Mouse (Mus musculus) monocyte, adult 5-6 weeks (primary cell): ENCODE measurements around the gene Fgfr2. TPM values are rescaled to one million over a fixed set of nuclear protein-coding genes. Genes with fewer than 3 reads are reported as not detected.

Experiments
- ATAC-seq: fragments of 153-309, 156-312 bp; replicated peaks from 2 replicates; pipeline ENCODE4 v1.8.0; 2017; ENCODE audit warnings: mild to moderate bottlenecking; ENCODE audit not compliant: low TSS enrichment, insufficient number of reproducible peaks, severe bottlenecking, poor library complexity, low FRiP score
- total RNA-seq: library from RNA; stranded (forward); fragments of 200-1000, 200-491, 200-594 nt; gene quantifications from 3 replicates; pipeline ENCODE4 v1.2.3, GENCODE M21; 2017

Gene Fgfr2
- total RNA-seq, 1 experiment from 2014 or later = not detected

GRCm38 (mm10) chr7:132015933-132016332 lies 1107.2 kb downstream of the Fgfr2 start:
- no peak for ATAC-seq

DNA sequence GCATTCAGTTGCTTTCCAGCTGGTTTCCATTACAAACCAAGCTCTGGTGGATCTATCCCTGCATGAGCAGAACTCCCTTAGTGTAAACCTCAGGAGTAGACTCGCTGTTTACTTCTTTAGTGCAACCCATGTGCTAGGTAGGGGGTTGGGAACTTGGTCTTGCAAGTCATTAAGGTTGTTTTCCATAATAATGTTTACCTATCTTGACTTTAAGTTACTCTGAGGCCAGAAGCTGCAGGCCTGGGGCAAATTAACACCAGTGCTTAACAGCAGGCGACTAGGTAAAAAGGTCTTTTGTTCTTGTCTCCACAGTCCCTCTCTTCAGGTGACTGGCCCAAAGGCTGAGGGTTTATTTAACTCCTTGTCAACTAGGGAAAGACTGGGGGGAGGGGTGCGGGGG lies 1108.0 kb downstream of the Fgfr2 start:
- no peak for ATAC-seq

DNA sequence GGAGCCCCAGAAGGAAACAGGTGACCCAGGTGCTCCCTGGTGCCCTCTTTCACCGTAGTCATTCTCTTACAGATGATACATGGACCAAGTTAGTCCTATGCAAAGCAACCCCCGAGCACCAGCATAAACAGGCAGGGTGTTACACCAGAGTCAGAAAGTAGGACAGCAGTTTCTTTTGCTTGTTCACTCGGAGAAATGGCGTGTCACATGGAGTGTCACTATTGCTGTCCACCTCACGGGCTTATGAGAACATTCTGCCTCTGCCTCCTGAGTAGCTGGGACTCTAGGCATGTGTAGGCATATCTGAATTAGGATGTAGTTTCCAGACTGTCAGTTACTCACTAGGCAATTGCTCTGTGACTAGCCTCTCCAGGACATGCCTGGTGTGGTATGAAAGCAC lies 1109.2 kb downstream of the Fgfr2 start:
- ATAC-seq = no peak

GRCm38 (mm10) chr7:132012969-132013679 lies 1110.0 kb downstream of the Fgfr2 start:
- no peak for ATAC-seq

- no peak for ATAC-seq
Observed at GRCm38 (mm10) chr7:132009002-132009401, 1114.1 kb downstream of the Fgfr2 start.

GRCm38 (mm10) chr7:132005996-132006696 lies 1117.0 kb downstream of the Fgfr2 start:
- no peak for ATAC-seq

- ATAC-seq = no peak
Observed at GRCm38 (mm10) chr7:131992873-131993272, 1130.3 kb downstream of the Fgfr2 start.

DNA sequence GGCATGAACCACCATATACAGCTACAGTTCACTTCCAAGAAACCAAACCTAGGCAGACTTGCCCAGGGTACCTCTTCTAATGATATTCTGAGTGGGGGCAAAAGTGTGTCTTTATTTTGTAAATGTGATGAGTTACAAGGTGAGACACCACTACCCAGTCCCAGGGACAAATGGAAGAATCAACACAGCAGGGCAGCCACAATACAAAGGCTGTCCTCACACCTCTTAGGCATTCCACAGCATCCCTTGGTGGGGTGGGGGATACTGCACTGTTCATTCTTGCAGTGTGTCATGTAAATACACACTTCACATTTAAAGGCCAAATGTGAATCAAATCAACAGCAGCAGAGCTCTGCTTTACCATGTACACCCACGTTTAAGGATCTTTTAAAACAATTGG lies 1130.9 kb downstream of the Fgfr2 start:
- no peak for ATAC-seq

DNA sequence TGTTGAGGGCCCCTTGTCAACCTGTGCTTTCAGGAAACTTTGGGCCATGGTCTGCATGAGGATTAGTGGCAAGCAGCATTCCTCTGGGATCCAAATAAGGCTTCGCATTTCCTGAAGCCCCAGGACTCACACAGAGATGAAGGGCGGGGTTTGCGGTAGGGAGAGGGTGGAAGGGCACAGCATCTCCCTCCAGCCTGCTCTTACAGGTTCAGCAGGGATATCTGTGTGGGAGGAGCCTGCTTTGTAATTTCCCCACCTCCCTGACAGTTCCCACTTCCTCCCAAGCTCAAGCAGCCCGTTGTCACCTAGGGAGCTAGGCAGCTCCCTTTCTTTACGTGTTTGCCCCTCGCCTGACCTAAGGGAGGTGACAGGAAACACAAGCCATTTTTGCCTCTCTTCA lies 1134.1 kb downstream of the Fgfr2 start:
- ATAC-seq = no peak

DNA sequence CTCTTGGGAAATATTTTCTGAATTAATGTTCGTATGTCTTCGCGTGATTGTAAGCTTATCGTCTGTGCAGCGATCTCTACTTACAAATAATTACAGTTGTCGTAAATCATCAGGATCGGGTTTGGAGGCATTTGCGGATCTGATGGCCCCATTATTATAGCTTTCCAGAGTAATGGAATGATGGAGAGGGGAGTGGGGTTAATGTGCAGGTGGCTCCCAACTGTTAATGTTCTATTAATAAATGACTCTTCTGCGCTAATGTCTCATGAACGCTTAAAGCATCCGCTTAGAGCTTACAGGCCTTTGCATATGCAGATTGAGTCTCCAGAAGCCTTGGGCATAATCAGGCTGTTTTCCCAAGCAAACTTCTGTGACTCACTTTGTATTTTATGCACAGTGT lies 1144.5 kb downstream of the Fgfr2 start:
- ATAC-seq = no peak

DNA sequence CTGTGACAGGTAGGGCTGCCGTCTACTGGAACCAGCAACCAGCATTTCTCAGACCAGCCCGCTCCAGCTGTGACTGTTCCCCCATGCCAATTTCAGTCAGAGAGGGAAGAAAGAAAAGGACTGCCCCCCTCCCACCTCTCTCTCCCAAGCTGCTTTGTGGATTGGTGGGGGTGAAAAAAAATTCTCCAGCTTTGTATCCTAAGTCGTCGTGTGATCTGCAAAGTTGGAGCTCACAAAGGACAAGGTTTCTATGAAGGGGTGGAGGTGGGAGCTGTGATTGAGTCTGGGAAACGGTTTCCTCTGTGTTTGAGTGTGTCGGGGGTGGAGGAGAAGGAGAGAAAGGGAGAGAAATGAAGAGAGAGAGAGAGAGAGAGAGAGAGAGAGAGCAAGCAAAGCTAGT lies 1147.3 kb downstream of the Fgfr2 start:
- ATAC-seq = no peak

DNA sequence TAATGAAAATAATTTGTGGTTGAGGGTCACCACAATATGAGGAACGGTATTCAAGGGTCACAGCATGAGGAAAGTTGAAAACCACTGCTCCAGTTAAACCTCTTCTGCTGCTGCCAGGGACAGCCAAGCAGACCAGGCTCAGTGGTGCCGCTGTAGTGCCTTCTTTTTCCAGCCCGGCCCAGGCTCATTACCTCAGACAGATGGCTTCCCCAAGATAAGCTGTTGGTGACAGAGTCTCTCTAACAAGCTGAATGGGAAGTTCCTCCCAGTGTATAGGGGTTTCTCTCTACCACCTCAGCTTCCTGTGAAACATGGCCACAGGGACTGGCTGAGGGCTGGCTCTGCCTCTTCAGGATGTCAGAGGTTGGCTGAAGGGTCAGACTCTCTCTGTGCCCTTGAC lies 1152.9 kb downstream of the Fgfr2 start:
- no peak for ATAC-seq

GRCm38 (mm10) chr7:131966916-131967494 lies 1156.1 kb downstream of the Fgfr2 start:
- ATAC-seq = no peak

GRCm38 (mm10) chr7:131966023-131966915 lies 1156.9 kb downstream of the Fgfr2 start, which contains the start of gene Gpr26:
Gpr26 (plus strand) TSS chr7:131966460.
- ATAC-seq = no peak

DNA sequence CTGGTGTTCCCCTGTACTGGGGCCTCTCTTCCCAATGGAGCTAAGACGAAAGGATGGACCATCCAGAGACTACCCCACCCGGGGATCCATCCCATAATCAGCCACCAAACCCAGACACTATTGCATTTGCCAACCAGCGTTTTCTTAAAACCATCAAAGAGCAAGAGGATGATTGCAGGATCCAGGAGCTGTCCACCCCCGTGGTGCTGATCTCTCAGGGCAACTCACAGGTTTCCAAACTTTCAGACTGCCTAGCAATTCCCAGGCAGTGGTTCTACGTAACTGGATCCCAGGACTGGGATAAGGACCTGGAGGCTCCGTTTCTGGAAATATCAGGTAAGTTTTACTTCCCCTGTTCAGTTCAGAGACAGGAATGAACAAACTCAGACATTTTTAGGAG lies 1162.6 kb downstream of the Fgfr2 start:
- no peak for ATAC-seq

DNA sequence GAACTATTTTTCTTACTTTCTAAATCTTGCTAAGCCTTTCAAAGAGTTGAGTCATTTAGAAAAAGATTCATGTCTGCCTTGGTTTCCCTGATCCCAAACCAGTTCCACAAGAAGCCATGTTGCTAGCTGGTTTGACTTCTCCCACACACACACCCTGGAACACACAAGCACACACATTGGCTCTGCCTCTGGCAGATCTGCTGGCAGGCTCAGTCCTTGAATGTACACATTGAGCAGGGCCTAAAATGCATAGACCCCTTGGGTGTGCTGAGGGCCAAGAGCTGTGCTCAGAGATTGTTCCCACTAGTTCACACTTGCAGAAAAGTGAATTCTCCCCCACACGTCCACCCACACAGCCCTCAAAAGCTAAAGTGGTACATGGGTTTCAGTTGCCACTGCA lies 1164.4 kb downstream of the Fgfr2 start:
- ATAC-seq = no peak

DNA sequence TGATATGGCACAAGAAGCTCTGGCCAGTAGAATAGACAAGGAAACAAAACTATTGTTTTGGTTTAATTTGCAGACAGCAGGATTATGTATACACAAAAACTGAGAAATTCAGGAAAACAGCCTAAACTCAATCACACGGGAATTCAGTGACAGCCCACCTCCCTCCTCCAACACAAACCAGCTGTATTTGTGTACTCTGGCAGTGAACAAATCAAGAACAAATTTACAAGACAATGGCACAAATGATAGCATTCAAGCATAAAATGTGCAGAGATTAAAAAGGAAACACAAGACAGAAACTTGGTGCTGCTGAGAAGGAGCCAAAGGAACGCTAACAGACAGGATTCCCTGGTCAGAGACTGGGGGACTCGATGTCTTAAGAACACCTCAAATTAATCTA lies 1169.7 kb downstream of the Fgfr2 start:
- no peak for ATAC-seq

DNA sequence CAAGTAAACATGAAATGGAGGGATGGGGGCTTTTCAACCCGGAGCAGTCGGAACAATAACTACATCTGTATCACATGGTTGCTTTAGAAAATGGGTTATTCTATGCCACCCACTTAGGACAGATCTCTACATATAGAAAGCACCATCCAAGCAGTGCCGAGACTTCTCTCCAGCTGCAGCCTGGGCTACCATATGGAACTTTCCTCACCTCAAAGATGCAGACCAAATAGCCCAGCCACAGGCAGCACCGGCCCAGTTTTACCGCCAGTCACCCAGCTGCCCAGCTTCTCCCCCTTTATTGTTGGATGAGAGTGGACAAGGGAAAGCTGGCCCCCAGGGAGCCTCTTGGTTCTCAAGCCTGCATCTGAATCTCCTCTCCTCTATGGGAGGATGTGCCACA lies 1172.0 kb downstream of the Fgfr2 start:
- no peak for ATAC-seq

DNA sequence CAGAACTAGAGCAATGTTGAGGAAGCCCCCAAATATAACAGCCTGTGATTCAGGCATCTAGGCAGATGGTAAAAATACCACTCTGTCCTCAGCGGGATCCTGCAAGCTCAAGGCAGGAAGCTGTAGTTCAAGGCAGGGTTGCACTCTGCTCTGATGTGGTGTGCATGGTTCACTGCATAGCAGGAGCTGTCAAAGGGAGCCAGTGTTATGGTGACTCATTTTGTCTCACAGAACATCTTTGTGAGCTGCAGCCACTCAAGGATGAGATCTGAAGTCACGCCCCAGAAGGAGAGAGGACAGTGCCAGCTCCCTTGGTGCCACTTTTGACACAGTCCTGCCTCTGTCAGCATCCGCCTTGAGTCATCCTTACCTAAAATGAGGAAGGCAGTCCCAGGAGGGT lies 1185.5 kb downstream of the Fgfr2 start:
- ATAC-seq = no peak
